Mouse (Mus musculus) kidney, adult 2 months (tissue): Measurements from ENCODE around the gene Cdk9.

ENCODE experiments used
- CTCF ChIP-seq: fragments of 200-500 bp; conservative IDR thresholded peaks from 2 replicates; pipeline ENCODE4 v1.5.1; 2011; ENCODE audit warnings: low read depth, mild to moderate bottlenecking, control low read depth, low read length, moderate library complexity, mixed read lengths; ENCODE audit not compliant: insufficient read depth, insufficient read length
- POLR2A ChIP-seq: fragments of 200-500 bp; IDR thresholded peaks from one replicate; pipeline ENCODE4 v1.6.1; 2011; ENCODE audit warnings: low read depth, low read length, control low read depth

DNA sequence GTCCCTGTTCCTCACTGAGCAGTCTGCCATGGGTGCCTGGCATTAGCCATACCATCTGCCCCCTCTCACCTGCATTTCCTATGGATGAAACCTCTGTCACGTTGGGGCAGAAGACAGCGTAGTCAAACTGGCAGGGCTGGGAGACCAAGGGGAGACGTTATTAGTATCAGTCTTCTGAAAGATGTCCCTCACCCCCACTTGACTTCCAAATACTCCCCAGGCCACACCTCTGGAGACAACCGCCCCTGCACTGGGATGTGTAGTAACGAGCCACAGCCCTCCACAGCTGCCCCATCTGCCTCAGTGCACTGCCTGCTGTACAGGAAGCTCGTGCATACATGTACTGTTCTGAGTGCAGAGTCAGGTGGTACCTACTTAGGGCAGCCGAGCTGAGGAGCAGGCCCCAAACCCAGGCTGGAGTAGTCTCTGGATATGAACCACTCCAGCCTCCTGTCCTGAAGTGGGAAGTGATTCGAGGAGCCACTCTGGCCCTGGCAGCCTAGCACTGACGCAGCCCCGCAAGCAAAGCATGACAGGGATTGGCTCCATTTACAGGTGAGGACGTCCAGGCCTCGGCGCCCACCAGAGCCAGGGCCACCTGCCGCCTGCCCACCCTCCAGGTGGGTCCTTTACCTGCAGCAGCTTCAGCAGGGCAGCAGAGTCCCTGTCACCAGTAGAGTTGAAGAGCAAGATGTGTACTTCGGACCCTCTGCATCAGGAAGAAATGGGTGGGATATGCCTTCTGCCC lies 28.0 kb downstream of the Cdk9 start:
- TF ChIP-seq CTCF: no peak
- no peak for TF ChIP-seq POLR2A
